Mouse (Mus musculus) heart, embryonic 13.5 days (tissue): ENCODE results near the gene Dclk2. TPM values are rescaled to one million over a fixed set of nuclear protein-coding genes. Genes with fewer than 3 reads are reported as not detected.

Experiments used
- ATAC-seq: fragments of 200-750 bp; cut with Nextera tagmentation; 2 replicates; pipeline ENCODE4 v1.8.0; 2017; ENCODE audit warnings: moderate TSS enrichment; ENCODE audit not compliant: insufficient number of reproducible peaks, low FRiP score, low TSS enrichment; ENCODE audit errors: extremely low read depth
- H3K27ac ChIP-seq: fragments of 300-500 bp; sonication (generic); replicated peaks from 2 replicates; pipeline ENCODE4 v1.5.1; 2015; ENCODE audit warnings: moderate library complexity, mild to moderate bottlenecking, inconsistent platforms
- H3K27me3 ChIP-seq: fragments of 300-500 bp; sonication (generic); replicated peaks from 2 replicates; pipeline ENCODE4 v1.6.1; 2015; ENCODE audit warnings: mild to moderate bottlenecking, inconsistent platforms
- H3K36me3 ChIP-seq: fragments of 300-500 bp; sonication (generic); 2 replicates; pipeline ENCODE4 v1.6.1; 2015; ENCODE audit warnings: mild to moderate bottlenecking, inconsistent platforms
- H3K4me1 ChIP-seq: fragments of 300-500 bp; sonication (generic); 2 replicates; pipeline ENCODE4 v1.6.1; 2015; ENCODE audit warnings: inconsistent platforms
- H3K4me2 ChIP-seq: fragments of 300-500 bp; sonication (generic); 2 replicates; pipeline ENCODE4 v1.6.1; 2015; ENCODE audit warnings: inconsistent platforms, mild to moderate bottlenecking, moderate library complexity
- H3K4me3 ChIP-seq: fragments of 300-500 bp; sonication (generic); 2 replicates; pipeline ENCODE4 v1.5.1; 2015; ENCODE audit warnings: moderate library complexity, mild to moderate bottlenecking, inconsistent platforms
- H3K9ac ChIP-seq: fragments of 300-500 bp; sonication (generic); 2 replicates; pipeline ENCODE4 v1.6.1; 2015; ENCODE audit warnings: inconsistent platforms, mild to moderate bottlenecking, moderate library complexity
- H3K9me3 ChIP-seq: fragments of 300-500 bp; sonication (generic); 2 replicates; pipeline ENCODE4 v1.6.1; 2016; ENCODE audit warnings: inconsistent platforms
- WGBS: fragments of 180-500 bp; shearing (Covaris S2); methylation state at CpG from one replicate; pipeline ENCODE4 v1.1.7; 2015; ENCODE audit warnings: mixed read lengths; 5-methylcytosine and 5-hydroxymethylcytosine counted together
- polyA plus RNA-seq: library from polyadenylated mRNA; unstranded; fragments of >200 nt; fragmentation: Nextera tagmentation; extraction: Ambion mirVana; gene quantifications from 2 replicates; pipeline ENCODE4 v1.2.1, GENCODE M21; 2015

The Dclk2 gene
- polyA plus RNA-seq, 1 experiment from 2014 or later, result 3.6 TPM

DNA sequence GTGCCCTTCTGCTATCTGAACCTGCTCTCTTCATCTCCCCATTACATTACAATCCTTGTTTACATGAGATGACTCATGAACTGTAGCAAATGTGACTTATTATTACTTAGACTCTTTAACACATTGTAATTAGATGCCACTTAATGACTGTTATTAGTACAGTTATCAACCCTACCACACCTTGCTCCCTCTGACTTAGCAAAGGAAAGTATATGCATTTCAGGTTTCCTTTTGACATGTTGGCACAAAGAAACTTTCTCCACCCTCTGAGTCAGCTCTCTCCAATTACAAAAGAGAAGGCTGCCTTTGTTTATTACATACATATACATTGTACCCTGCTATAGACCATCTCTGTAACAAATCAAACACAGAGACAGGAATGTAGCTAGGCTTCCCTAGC, 33.1 kb downstream of the Dclk2 start:
- Histone ChIP-seq H3K4me3 (no peak overlapping the region), H3K4me2 (no peak overlapping the region), H3K27ac (no peak overlapping the region), H3K4me1 (0 out of 2 replicates have a peak, but pooled peaks cover 2% of the 10 kb centered on the region), H3K36me3 (no peaks in the 10 kb centered on the region), H3K9ac (no peak overlapping the region), H3K9me3 (0 out of 2 replicates have a peak, but pooled peaks cover 4% of the 10 kb centered on the region), H3K27me3 (no peaks in the 10 kb centered on the region)
- ATAC-seq, result no peak

DNA sequence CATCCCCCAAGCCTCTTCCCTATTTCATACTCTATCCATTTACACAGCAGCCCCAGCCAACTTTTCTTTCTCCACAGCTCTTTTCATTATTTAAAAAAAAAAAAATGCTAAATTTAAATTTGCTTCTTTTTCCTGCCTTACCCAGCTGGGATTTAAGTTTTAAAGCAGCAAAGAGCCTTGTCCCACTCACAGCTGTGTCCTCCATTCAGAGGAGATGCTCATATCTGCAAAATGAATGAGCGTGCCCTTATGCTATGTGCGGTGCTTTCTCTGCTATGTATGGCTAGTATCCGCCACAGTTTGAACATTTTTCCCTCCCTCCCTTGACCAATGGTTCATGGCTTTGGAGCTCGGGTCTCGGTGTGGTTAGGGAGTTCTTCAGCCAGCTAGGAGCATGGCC, 35.5 kb downstream of the Dclk2 start:
- WGBS, result 96% methylated on average over 5 of the region's 5 CpGs

DNA sequence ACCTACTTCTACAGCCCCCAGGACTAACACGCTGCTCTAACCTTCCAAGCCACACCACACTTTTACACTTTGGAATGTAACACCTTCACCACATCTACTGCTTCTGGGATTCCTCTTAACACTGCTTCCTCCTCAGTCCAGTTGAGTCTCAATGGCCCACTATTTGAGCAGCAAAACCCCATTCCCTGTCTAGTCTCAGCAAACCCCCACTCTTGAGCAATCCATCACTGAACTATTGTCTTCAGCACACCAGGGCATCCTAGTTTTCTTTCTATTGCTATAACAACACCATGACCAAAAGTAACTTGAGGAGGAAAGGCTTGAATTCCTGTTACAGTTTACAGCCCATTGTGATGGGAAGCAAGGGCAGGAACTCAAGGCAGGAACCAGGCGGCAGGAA, 36.2 kb downstream of the Dclk2 start:
- H3K4me1 ChIP-seq, result no peaks in the 10 kb centered on the region
- no peak overlapping the region for H3K27ac ChIP-seq
- 0 out of 2 replicates have a peak, but pooled peaks cover 4% of the 10 kb centered on the region for H3K9me3 ChIP-seq
- no peaks in the 10 kb centered on the region for H3K36me3 ChIP-seq
- no peaks in the 10 kb centered on the region for H3K27me3 ChIP-seq
- H3K4me2 ChIP-seq, result no peak overlapping the region
- ATAC-seq, result no peak
- no peak overlapping the region for H3K4me3 ChIP-seq
- WGBS, result 78% methylated on average over 2 of the region's 2 CpGs
- H3K9ac ChIP-seq, result no peak overlapping the region

More for the DNA sequence above, 35.5 kb downstream of the Dclk2 start:
- no peak overlapping the region for H3K27ac ChIP-seq
- no peak for ATAC-seq
- no peak overlapping the region for H3K4me3 ChIP-seq
- H3K36me3 ChIP-seq, result no peaks in the 10 kb centered on the region
- 0 out of 2 replicates have a peak, but pooled peaks cover 4% of the 10 kb centered on the region for H3K9me3 ChIP-seq
- no peaks in the 10 kb centered on the region for H3K27me3 ChIP-seq
- H3K4me1 ChIP-seq, result no peaks in the 10 kb centered on the region
- H3K4me2 ChIP-seq, result no peak overlapping the region
- H3K9ac ChIP-seq, result no peak overlapping the region

DNA sequence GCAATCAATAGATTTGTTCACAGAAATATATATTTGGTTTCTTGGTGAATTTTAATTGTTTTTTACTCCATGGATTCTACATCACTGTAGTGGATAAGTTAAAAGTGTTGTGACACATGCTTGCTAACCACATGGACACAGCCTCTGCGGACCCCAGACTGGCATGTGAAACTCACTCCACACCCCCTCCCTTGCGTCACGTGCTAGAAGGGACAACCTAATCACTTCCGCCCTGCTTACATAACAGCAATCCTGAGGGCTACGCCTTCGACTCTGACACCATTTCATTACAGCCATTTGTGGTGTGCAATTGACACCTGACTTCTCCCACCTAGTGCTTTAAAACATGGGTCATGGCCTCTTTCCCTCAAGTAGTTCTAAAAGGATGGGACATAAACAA, 36.7 kb downstream of the Dclk2 start:
- H3K4me3 ChIP-seq, result no peak overlapping the region
- ATAC-seq, result no peak
- no peaks in the 10 kb centered on the region for H3K4me1 ChIP-seq
- H3K9me3 ChIP-seq, result 0 out of 2 replicates have a peak, but pooled peaks cover 4% of the 10 kb centered on the region
- H3K9ac ChIP-seq, result no peak overlapping the region
- no peak overlapping the region for H3K4me2 ChIP-seq
- no peaks in the 10 kb centered on the region for H3K36me3 ChIP-seq
- no peak overlapping the region for H3K27ac ChIP-seq
- 84% methylated on average over 6 of the region's 6 CpGs for WGBS
- no peaks in the 10 kb centered on the region for H3K27me3 ChIP-seq

DNA sequence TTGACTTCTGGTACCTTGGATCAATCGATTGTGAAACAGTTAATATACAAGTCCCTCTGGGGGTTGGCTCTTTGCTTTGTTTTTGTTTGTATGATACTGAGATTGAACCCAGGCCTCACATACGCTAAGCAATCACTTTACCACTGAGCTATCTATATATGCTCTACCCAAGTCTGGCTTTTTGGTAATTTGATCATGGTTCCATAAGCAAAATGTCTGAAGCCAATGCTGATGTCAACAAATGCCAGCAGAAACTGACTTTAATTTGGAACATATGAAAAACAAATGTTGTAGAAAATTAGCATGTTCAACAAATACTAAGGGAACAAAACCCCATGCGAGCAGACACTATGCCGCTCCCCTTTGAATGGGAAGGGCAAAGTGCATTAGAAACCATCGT, 44.7 kb downstream of the Dclk2 start:
- H3K9me3 ChIP-seq, result no peaks in the 10 kb centered on the region
- ATAC-seq, result no peak
- H3K27ac ChIP-seq, result no peak overlapping the region
- no peak overlapping the region for H3K4me2 ChIP-seq
- H3K9ac ChIP-seq, result no peak overlapping the region
- no peaks in the 10 kb centered on the region for H3K27me3 ChIP-seq
- H3K4me1 ChIP-seq, result no peaks in the 10 kb centered on the region
- H3K4me3 ChIP-seq, result no peak overlapping the region
- no peaks in the 10 kb centered on the region for H3K36me3 ChIP-seq
- 84% methylated on average over 5 of the region's 5 CpGs for WGBS

DNA sequence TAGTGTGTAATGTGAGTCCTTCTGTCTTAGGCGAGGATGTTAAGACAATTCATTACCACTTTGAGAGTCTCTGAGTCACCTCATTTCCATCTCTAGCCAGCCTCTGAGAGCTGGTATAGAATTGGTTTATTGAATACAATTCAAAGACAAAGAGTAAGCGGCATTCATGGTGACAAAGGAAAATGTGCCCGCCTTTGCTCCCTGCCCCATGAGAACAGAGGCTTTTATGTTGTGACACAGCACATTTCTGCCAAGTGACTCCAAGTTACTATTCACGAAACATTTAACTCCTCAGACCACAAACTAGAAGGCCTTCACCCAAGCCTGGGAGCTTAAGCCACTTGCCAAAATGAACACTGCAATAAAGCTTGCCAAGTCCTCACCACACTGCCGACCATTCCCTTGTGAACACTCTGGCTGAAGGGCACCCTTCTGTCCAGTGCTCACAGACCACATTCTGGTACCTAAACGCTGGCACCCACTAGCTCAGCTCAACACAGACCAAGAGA, 47.5 kb downstream of the Dclk2 start:
- Histone ChIP-seq H3K36me3 (no peaks in the 10 kb centered on the region), H3K4me3 (no peak overlapping the region), H3K9me3 (no peaks in the 10 kb centered on the region), H3K4me1 (peaks cover 17% of the 10 kb centered on the region), H3K9ac (no peak overlapping the region), H3K27me3 (no peaks in the 10 kb centered on the region), H3K4me2 (no peak overlapping the region), H3K27ac (no peak overlapping the region)
- ATAC-seq, result no peak
- WGBS, result 78% methylated on average over 6 of the region's 6 CpGs

DNA sequence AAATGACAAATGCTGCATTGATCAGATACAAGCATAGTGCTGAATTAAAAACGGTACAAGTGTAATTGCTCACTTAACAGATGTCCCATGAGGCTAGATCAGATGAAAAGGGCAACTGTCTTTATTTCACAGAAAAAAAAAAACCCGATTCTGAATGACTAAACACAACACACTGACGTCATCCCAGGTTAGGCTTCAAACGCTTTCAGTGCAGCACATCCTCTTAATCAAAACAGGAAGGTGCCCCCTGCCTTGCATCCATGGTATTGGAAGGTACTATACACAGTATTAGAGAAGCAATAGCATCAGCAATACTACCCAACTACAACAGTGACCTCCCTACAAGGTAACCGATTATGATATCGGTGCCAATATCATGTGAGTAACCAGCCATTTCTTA, 49.7 kb downstream of the Dclk2 start:
- Histone ChIP-seq H3K36me3 (no peaks in the 10 kb centered on the region), H3K4me2 (no peak overlapping the region), H3K27ac (no peak overlapping the region), H3K4me1 (peaks cover 19% of the 10 kb centered on the region), H3K9ac (no peak overlapping the region), H3K4me3 (no peak overlapping the region), H3K27me3 (no peaks in the 10 kb centered on the region), H3K9me3 (no peaks in the 10 kb centered on the region)
- 80% methylated on average over 6 of the region's 6 CpGs for WGBS
- no peak for ATAC-seq

DNA sequence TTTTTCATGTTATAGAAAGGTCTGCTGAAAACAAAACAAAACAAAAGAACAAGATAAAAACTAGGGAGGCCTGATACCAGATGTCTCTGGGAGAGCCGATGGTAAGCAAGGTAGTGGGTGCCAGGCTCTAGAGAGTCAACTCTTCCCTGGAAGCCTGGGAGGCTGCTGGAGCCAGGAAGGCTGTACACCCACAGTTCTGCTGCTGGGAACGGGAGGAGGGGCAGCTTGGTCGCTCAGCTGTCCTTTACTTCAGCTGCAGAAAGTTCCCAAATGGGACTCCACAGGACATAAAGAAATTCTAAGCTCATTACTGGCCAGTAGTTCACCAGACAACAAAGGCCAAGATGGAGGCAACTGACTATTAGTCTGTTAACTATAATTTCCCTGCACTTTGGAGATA, 50.2 kb downstream of the Dclk2 start:
- WGBS, result 34% methylated on average over 3 of the region's 3 CpGs
- H3K9ac ChIP-seq, result no peak overlapping the region

DNA sequence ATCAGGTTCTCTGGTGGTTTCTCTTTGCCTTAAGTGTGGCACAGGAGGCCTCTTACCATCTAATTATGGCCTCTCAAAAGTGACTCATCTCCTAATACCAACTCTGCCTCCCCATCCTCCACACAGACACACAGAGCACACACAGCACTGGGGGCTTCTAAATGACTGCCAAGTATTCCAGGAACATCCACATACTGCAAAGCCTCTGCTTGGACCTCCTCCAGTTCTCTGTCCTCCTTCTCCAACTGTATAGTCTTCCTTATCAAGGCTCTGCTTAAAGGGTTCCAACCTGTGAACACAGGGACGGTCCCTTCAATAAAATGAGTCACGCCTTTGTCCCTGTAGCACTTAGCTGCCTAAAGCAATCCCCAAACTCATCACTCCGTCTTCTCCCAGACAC, 51.9 kb downstream of the Dclk2 start:
- Histone ChIP-seq H3K4me1 (peaks cover 19% of the 10 kb centered on the region), H3K9me3 (no peaks in the 10 kb centered on the region), H3K27me3 (no peaks in the 10 kb centered on the region), H3K4me3 (no peak overlapping the region), H3K36me3 (no peaks in the 10 kb centered on the region), H3K9ac (no peak overlapping the region), H3K4me2 (no peak overlapping the region), H3K27ac (no peak overlapping the region)
- WGBS, result 36% methylated on average over 3 of the region's 3 CpGs
- no peak for ATAC-seq

More for the DNA sequence above, 50.2 kb downstream of the Dclk2 start:
- Histone ChIP-seq H3K27ac (no peak overlapping the region), H3K4me1 (peaks cover 19% of the 10 kb centered on the region), H3K27me3 (no peaks in the 10 kb centered on the region), H3K4me2 (no peak overlapping the region), H3K36me3 (no peaks in the 10 kb centered on the region), H3K4me3 (no peak overlapping the region), H3K9me3 (no peaks in the 10 kb centered on the region)
- ATAC-seq, result no peak

DNA sequence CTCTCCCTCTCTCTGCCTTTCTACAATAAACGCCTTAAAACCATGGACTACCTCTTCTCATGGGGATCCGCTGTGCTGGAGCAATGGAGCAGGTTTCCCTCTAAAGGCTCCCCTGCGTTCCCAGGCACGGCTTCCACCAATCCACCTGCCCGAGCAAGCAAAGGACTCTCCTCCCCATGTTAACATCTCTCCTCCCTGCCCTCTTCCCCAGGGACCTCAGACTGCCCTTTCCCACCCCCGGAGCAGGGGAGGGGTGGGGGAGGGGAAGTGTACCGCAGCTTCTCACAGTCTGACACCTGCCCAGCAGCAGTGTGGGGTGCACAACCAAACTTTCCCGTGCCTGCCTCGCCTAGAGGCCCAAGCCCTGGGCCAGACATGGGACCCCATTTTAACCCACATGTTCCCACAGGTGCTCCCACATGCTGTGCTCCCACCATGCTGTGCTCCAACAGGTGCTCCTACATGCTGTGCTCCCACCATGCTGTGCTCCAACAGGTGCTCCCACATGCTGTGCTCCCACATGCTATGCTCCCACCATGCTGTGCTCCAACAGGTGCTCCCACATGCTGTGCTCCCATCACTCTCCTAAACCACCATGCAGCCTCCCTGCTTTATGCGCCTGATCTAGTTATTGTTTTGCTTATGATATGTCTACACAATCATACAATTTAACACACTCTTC, 57.2 kb downstream of the Dclk2 start:
- ATAC-seq, result no peak
- Histone ChIP-seq H3K27ac (no peak overlapping the region), H3K4me1 (peaks cover 19% of the 10 kb centered on the region), H3K4me2 (0 out of 2 replicates have a peak overlapping the region, but pooled peaks have one; percentile 14), H3K4me3 (no peak overlapping the region), H3K36me3 (no peaks in the 10 kb centered on the region), H3K9me3 (no peaks in the 10 kb centered on the region), H3K27me3 (no peaks in the 10 kb centered on the region), H3K9ac (no peak overlapping the region)
- 26% methylated on average over 10 of the region's 10 CpGs for WGBS

DNA sequence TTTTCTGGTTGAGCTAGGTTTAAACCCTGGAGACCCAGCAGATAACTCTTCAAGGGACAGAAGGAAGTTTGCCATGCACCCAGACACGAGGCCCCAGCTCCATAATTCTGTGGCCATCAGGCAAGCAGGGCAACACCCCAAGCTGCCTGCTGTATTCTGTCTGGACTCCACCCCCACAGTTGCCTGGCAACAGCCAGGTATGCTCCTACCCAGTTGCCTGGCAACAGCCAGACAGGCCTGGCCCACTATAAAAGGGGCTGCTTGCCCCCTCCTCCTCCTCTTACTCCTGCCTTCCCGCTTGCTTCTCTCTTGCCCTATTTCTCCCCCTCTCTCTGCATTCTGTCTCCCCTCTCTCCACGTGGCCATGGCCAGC, 57.7 kb downstream of the Dclk2 start:
- Histone ChIP-seq H3K9me3 (no peaks in the 10 kb centered on the region), H3K27ac (no peak overlapping the region), H3K4me2 (0 out of 2 replicates have a peak overlapping the region, but pooled peaks have one; percentile 14), H3K4me1 (peaks cover 14% of the 10 kb centered on the region), H3K4me3 (no peak overlapping the region), H3K36me3 (no peaks in the 10 kb centered on the region), H3K9ac (no peak overlapping the region), H3K27me3 (no peaks in the 10 kb centered on the region)
- WGBS, result 27% methylated on average over 3 of the region's 3 CpGs
- no peak for ATAC-seq
